Mouse (Mus musculus): ENCODE measurements around the gene Gm3448.
"Not testable (repeated sequence)": the region's sequence is repeated elsewhere in the genome, so short reads cannot be mapped to it uniquely, and the experiment has no call there.

Gene Gm3448

DNA sequence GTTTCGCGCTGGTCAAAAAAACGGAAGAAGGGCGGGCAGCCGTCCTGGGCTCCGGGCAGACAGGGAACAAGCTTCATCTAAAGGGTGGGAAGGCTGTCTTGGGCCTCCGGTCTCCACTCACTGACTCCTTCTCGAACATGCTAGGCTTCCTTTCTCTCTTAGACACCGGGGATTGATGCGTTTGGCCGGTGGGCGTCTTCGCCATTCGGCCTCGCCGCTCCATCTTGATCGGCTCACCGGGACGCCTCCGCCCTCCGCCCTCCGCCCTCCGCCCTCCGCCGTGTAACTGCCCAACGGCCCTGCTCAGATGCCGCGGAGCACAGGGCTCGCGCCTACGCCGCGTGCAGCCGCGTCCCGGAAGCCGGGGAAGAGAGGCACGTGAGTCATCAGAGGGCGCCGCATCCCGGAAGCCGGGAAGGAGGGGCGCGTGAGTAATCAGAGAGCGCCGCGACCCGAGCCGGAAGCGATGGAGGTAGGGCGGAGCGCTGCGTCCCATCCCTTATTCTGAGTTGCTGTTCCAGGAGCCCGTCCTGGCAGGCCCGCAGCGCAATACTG lies at the start of gene Gm3448, which contains the start of the genes Ermard and Tcte3:
Gene Gm3448, minus strand, starts transcription at position 363 of the 555 bp plus-strand sequence.
Gene Ermard, plus strand, starts transcription at position 34 of the 555 bp plus-strand sequence.
Gene Tcte3, minus strand, starts transcription at position 314 of the 555 bp plus-strand sequence.
- CTCF ChIA-PET, POLR2A ChIA-PET: not testable (repeated sequence)

DNA sequence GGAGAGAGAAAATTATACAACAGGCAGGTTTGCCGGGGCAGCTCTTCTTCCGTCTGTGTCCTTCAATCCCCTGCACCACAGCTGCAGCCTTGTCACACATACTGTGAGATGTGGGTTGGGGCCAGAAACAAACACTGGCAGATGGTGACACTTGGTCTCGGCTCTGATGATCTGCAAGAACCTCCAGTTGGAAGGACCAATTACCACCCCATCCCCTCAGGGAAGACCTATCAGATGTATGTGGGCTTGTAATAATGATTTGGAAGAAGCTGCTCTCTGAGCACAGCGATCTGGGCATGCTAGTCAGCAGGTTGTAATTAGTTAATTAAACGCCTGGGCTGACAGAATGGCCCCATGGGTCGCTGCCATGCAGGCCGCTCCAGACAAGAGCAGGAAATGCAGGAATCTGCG lies 47.3 kb upstream of the Gm3448 start:
- POLR2A ChIA-PET: interaction anchor here in 1 of 4 experiments (0.6 to 1.3 kb wide), 2 partner anchors 13 to 20 kb away, joined by 3 read pairs; no protein-coding TSS in a partner anchor
- CTCF ChIA-PET: no interaction called here

DNA sequence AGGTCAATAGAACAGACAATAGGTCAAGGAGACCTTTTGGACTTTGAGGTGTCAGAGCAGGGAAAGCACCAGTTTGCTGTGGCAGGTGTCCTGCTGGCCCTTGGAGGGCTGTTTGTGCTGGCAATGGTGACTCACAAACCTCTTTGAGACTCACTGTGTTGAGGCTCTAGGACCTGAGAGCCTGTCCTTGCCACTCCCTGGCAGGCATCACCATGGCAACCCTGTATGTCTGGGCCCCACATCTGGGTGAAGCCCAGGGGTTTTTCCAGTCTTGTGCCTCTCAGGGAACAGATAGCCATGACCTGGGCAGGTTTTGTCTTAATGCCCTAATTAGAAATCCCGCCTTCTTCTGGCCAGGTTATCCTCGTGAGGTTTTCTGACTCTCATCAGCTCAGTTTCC lies 46.8 kb upstream of the Gm3448 start:
- POLR2A ChIA-PET: interaction anchor here in 1 of 4 experiments (0.6 to 1.3 kb wide), 2 partner anchors 13 to 20 kb away, joined by 3 read pairs; no protein-coding TSS in a partner anchor
- CTCF ChIA-PET: no interaction called here

DNA sequence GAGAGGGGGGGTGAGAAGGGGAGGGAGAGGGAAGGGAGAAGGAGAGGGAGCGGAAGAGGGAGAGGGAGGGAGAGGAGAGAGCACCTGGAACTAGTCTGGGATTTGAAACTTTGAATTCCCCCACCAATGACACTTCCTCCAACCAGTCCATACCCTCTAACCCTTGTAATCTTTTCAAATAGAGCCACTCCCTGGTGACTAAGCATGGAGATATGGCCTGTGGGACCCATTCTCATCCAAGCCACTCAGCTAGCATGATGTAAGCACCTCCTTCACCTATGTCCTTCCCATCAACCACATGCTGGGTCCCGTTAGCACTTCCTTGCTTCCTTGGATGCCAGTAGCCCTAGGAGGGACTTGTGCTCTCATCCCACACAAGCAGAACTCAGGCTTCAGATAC lies 43.7 kb upstream of the Gm3448 start:
- CTCF ChIA-PET: no interaction called here
- POLR2A ChIA-PET: no interaction called here

DNA sequence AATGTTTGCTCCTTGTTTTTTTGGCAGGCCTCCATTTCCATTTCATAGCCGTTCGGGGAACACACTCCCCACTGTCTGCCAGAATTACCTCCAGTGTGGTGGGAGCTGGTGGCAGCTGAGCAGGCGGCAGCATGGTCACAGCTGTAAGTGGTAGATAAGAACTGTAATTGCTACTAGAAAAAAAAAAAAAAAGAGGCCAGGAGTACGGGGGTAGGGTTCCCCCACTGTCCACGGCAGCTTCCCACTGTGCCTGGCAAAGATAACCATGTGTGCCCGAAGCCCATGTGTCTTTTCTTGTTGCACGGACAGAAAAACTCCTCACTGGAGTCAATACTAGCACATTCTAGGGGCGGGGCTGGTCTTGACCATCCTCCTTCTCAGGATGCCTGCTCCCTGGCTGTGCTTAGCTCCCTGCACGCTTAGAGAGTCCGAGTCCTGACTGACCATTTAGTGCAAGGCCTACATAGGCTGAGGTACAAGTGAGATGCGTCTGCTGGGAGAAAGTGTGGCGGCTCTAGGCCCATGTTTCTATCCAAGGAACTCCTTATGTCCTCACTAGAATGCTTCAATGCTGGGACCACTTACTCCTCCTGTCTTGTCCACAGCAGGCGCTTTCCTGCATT lies 43.0 kb upstream of the Gm3448 start:
- CTCF ChIA-PET: no interaction called here
- POLR2A ChIA-PET: interaction anchor here in 1 of 4 experiments (1.1 kb wide), 1 partner anchor 292 kb away, joined by 3 read pairs; no protein-coding TSS in a partner anchor

DNA sequence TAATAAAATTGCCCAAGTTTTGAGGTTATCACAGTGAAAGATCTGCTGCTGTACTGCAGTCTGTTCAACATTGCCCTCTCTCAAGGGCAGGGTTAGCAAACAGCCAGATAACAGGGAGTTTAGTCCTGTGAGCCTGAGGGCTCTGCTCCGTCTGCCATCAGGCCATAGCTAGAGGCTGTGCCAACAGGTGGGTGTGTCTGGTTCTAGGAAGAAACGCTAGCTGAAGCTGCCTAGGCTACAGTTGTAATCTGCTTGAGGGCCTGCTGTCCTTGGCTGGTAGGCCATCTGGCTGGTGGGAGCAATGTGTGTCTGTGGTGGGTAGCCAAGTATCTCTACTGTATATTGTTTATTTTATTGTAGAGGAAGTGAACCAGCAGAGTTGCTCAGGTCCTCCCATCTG lies 36.2 kb upstream of the Gm3448 start:
- ChIA-PET CTCF (no interaction called here), POLR2A (interaction anchor here in 3 of 4 experiments (0.5 to 1.5 kb wide), 4 partner anchors 9 to 836 kb away, joined by 3 to 5 read pairs (median 4); no protein-coding TSS in a partner anchor)

DNA sequence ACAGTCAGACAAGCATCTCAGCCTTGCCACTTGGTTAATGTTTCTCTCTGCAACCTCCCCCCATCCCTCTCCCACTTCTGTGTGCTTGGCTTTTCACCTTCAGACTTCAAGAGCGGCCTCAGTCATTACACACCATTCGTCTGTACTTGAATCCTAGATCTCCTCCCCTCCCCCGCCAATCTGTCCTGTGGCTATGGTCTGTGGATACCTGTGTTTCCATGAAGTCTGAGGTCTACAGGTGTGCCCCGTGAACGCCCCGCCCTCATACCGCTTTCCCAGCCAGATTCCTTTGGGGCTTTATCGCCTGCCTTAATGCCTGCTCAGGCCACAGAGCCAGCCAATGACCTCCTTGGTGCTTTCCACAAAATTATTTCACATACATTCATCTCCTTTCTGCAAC lies 33.7 kb upstream of the Gm3448 start:
- CTCF ChIA-PET: no interaction called here
- POLR2A ChIA-PET: interaction anchor here in 3 of 4 experiments (0.5 to 1.1 kb wide), 4 partner anchors 173 to 489 kb away, joined by 3 read pairs; partner anchors contain the start of gene Prdm9 (in 1 of the 3)

DNA sequence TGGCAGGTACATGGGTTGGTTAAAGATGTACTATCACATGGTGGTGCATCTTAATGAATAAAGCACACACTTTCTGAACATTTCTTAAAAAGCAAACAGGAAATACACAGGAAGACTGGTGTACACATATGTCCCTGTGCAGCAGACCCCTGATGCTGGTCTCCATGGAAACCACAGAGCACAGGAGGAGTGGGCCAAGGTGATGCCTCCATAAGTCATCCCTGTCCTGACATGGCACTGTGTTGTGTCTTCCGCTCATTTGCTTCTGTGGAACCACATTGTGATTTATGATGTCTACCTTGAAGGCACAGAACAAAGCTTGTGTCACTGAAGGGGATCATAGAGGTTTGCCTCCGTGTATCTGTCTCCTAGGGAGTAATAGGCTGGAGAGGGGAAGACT lies 30.9 kb upstream of the Gm3448 start:
- ChIA-PET CTCF (no interaction called here), POLR2A (no interaction called here)

DNA sequence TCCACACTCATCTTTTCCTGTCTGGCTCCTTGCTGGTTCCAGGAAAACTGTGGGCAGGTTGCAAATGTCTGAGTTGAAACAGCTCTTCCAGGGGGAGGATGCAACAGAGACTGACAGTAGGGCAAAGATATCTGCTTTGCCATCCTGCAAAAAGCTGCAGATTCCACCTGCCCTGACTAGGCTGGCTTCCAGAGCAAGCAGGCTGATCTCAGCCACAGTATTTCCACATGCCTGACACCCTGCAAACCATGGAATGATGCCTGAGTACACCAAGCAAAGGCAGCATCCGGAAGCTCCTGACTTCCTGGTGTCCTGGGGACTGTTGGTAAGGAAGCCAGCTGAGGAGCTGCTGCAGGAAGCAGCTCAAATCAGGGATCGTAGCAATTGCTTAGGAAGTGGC lies 27.8 kb upstream of the Gm3448 start:
- ChIA-PET CTCF (interaction anchor here in 1 of 4 experiments (0.7 to 0.9 kb wide), 2 partner anchors 308 to 387 kb away, joined by 3 to 7 read pairs; no protein-coding TSS in a partner anchor), POLR2A (interaction anchor here (0.6 to 4.7 kb wide), 7 partner anchors 11 to 495 kb away, joined by 3 to 37 read pairs (median 3); partner anchors contain the start of genes Dll1 (in 1 of the 4), Fam120b (in 1 of the 4) and Prdm9 (in 1 of the 4))

DNA sequence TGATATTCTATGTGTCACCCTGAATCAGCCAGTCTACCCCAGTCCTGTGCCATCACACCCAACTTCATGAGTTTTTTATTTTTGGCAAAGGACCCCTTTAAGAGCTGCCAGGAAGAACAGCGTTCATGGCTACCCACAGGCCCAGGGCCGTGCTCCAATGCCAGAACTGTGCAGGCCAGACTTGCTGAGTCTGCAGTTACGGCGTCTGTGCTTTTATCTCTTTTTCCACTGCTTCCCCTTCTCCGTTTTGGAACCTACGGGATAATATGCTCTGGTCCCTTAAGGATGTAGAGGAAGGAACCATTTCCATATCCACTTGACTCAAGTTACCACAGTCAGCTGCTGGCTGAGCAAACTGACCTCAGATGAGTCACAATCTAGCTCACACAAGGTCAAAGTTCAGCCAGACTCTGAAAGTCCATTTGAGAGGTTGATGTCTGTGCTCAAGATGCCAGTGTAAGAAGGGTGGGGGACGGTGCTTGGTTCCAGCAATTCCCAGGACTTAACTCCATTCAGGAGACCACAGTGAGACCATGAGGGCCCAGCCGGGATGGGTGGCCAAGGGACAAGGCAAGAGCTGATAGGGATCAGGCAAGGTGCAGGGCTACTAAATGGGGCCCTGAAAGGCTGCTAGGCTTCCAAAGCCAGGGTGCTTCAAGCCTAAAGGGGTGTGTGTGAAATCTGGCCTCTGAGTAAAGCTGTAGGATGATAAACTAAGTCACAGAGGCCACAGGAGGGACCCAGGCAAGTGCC lies 26.9 kb upstream of the Gm3448 start:
- CTCF ChIA-PET: interaction anchor here in 2 of 4 experiments (0.6 to 0.9 kb wide), 3 partner anchors 309 to 404 kb away, joined by 3 to 7 read pairs (median 3); no protein-coding TSS in a partner anchor

DNA sequence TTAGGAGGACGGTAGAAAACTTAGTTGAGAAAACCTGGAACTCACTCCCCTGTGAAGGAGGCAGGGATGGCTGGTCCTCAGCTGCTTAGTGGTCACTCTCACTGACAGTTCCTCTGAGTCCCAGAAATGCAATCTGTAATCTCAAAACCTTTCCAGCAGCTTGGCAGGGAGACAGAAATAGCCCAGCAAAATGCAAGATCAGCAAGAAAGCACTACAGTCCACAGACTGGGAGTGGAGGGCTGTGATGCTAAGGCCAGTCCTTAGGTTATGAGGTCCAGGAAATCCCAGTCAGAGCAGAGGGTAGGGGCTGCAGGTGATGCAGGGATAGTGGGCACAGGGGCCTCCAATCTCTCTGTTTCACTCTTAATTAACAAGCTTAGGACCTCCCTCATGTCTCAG lies 25.6 kb upstream of the Gm3448 start:
- POLR2A ChIA-PET: interaction anchor here in 2 of 4 experiments (0.7 to 4.7 kb wide), 6 partner anchors 10 to 329 kb away, joined by 3 to 37 read pairs (median 4); partner anchors contain the start of gene Dll1 (in 1 of the 2)

More for the DNA sequence above, 26.9 kb upstream of the Gm3448 start:
- POLR2A ChIA-PET: interaction anchor here in 3 of 4 experiments (0.6 to 4.7 kb wide), 13 partner anchors 9 to 496 kb away, joined by 3 to 37 read pairs (median 3); partner anchors contain the start of genes Dll1 (in 1 of the 3), Fam120b (in 1 of the 3) and Prdm9 (in 1 of the 3)

DNA sequence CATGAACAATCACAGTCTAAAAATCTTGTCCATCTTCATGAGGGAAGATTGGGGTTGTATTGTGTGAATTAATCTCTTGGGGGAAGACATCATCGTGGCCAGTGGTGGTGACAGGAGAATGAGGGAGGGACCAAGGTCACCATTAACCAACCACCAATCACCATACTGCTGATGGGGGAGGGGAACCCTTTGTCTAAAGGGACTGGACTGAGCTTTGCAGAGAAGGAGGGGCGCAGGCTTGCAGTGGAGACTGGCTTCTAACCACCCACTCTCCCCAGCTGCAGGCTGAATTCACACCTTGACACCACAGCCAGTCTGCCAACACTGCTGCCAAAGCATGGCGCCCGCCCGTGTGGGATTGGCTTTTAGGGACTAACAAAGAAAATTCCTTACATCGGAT lies 24.7 kb upstream of the Gm3448 start:
- POLR2A ChIA-PET: interaction anchor here in 3 of 4 experiments (0.6 to 4.7 kb wide), 12 partner anchors 9 to 407 kb away, joined by 3 to 37 read pairs (median 4); partner anchors contain the start of gene Dll1 (in 1 of the 3)
- CTCF ChIA-PET: interaction anchor here in 3 of 4 experiments (0.6 to 2.8 kb wide), 16 partner anchors 15 to 460 kb away, joined by 3 to 16 read pairs (median 6); partner anchors contain the start of genes Dll1 (in 1 of the 3) and Fam120b (in 1 of the 3)

More for the DNA sequence above, 25.6 kb upstream of the Gm3448 start:
- CTCF ChIA-PET: interaction anchor here in 2 of 4 experiments (1.6 to 2.8 kb wide), 5 partner anchors 232 to 406 kb away, joined by 6 to 16 read pairs (median 10); partner anchors contain the start of gene Dll1 (in 1 of the 2)

DNA sequence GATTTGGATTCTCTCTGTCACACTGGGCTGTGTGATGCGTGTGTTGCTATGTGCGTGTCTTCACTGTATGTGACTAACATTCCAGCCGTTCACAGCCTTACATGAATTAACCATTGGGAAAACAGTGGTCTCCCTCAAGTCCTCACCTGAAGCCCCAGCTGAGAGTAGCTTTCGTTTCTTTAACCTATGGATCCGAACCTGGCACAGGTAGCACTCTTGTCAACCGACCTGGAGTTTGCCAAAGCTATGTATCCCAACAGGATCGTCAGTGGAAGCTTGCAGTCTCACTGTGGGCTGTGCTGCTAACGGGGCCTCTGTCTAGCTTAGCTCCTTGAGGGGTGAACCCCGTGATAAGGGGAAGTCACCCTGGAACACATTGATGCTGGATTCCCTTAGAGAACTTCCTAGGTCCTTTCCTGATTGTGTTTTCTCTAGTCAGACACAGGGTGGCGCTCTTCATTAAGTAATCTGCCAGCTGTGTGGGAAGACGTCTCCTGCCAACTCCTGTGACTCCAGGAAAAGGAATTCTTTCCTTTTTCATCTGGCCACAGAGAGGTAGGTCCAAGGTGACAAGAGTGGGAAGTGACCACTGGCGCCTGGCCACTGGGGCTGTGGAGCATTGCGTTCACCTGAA lies 24.2 kb upstream of the Gm3448 start:
- CTCF ChIA-PET: interaction anchor here (0.6 to 2.8 kb wide), 19 partner anchors 15 to 411 kb away, joined by 3 to 16 read pairs (median 5); partner anchors contain the start of genes Dll1 (in 1 of the 4) and Fam120b (in 1 of the 4)
- POLR2A ChIA-PET: interaction anchor here in 3 of 4 experiments (0.6 to 4.7 kb wide), 15 partner anchors 10 to 408 kb away, joined by 3 to 37 read pairs (median 4); partner anchors contain the start of gene Dll1 (in 1 of the 3)

DNA sequence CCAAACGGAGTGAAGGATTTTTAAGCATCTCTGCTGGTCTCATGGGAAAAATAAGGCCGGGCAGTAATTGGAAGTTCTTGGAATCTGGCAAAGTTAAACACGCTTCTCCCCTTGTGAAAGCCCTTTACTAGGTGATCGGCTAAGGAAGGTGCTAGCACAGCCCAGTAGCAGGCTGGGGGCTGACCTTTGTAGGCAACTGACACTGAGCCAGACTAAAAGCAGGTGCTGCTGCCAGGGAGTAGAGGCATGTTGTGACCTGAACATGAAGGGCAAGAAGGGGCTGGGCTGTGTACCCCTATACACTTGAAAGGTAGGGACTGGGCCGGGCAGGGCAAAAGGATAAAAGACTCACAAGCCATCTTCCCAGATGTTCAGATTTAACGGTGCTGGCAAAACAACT lies 19.0 kb upstream of the Gm3448 start:
- ChIA-PET POLR2A (interaction anchor here in 1 of 4 experiments (1.7 kb wide), 1 partner anchor 321 kb away, joined by 3 read pairs; no protein-coding TSS in a partner anchor), CTCF (no interaction called here)

DNA sequence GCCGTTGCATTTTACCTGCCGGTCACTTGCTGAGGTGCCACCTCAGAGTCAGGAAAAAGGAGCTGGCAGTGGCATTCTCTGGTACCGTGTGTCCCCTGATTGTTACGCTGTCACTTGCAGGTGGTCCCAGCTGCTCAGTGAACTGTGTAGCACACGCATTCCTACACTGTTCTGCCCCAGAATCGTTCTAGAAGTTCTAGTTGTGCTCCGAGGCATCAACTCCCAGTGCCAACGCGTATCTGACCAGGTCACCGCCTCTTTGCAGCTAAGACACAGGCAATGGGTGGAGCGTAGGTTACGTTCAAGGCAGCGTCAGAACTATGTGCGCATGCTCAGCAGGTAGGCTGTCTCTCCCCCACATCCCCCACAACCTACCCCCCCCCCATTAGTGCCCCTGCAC lies 18.3 kb upstream of the Gm3448 start:
- POLR2A ChIA-PET: interaction anchor here in 2 of 4 experiments (1.3 to 1.7 kb wide), 2 partner anchors 34 to 321 kb away, joined by 3 to 4 read pairs; no protein-coding TSS in a partner anchor
- CTCF ChIA-PET: interaction anchor here in 1 of 4 experiments (1.2 kb wide), 1 partner anchor 14 kb away, joined by 3 read pairs; no protein-coding TSS in a partner anchor

DNA sequence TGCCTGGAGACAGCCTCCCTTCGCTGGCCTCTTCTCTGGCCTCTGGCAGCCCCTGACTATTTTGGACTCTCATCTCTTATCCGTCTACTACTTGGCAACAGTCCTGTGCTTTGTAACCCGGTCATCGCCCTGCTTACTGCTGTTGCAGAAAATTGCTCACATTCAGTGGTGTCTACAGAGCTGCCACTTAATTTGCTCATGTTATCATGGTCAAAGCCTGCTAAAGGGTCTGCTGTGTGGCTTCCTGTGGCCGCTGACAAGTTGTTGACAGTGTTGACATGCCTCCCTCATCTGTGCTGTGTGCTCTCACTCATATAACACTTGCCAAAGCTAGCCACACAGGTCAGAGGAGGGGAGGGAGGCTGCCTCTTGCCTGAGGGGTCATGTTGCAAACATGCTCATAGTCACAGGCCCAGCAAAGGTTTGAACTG lies 16.8 kb upstream of the Gm3448 start:
- ChIA-PET POLR2A (interaction anchor here in 1 of 4 experiments (0.9 to 1.7 kb wide), 3 partner anchors 11 to 338 kb away, joined by 3 read pairs; partner anchors contain the start of gene Fam120b), CTCF (no interaction called here)

DNA sequence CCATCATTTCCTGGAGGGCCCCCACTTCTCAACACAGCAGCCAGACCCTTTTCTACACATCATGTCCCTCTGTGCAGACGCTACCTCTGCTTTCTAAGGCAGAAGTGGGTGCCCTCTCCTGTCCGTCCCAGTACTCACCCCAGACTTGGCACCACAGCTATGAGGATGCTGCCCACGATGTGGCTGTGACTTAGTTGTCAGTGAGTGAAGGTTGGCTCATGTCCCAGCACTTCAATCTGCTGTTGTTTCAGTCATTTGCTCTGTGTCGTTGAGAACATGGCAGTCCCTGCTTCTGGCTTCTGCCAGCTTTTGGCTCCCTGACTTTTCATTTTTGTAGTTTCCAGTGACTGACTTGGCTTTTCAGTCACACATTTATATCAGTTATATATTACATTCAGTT lies 14.6 kb upstream of the Gm3448 start:
- CTCF ChIA-PET: interaction anchor here in 1 of 4 experiments (0.5 kb wide), 1 partner anchor 51 kb away, joined by 4 read pairs; no protein-coding TSS in a partner anchor
- POLR2A ChIA-PET: interaction anchor here in 2 of 4 experiments (0.6 to 1.5 kb wide), 3 partner anchors 9 to 385 kb away, joined by 3 to 4 read pairs (median 4); no protein-coding TSS in a partner anchor

DNA sequence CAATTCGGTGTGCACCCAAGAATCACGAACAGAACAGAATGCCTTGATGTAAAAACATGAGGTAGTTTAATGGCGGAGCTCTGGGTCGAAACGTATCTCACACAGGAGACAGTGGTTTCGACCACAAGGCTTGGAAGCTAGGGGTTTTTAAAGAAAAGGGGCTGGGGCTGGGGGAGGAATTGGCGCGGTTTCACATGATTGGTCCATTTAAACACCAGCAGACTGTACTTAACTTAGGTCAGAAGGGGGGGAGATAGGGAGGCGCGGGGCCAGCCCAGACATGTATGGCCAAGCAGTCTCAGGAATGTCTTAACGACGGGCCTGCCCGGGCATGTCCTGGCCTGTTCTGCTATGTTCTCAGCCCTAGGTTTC lies 12.5 kb upstream of the Gm3448 start:
- POLR2A ChIA-PET, CTCF ChIA-PET: not testable (repeated sequence)
